Mouse (Mus musculus) liver, adult (tissue): ENCODE data around the gene Zfp110.

Experiments used
- GATA4 ChIP-seq: IDR thresholded peaks from 2 replicates; pipeline ENCODE4 v1.6.1; 2014; ENCODE audit warnings: mild to moderate bottlenecking, low read length; ENCODE audit not compliant: insufficient replicate concordance

Gene Zfp110

DNA sequence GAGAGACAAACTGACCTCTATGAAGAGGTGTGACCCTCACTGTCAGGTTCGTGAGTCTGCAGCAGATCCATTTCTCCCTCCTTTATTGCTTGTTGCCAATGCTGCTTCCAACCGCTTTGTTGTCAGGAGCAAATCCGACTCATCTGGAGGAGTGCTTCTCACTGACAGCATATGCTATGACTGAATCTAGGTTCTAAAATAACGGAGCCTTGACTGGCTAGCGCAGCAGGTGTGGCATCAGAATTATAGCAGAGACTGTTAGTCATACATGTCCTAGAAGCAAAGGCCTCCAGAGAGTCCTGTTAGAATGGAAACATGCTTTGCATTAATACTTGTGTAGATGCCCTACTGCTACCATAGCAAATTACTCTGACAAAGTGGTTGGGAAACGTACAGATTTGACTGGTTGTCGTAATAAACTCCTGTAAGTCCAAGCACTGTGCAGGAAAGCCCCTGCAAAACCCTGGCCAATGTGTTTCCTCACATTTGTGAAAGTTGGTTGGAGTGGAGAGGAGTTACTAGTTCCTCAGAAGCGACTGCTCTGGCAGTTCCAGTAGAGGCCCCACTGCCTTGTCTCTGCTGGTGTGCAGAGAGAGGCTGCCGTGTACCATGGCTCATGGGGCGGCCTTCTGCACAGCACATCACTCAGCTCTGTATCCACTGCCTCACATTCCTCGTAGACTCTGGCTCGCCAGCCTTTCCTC, 52.2 kb downstream of the Zfp110 start:
- TF ChIP-seq GATA4 = no peak

DNA sequence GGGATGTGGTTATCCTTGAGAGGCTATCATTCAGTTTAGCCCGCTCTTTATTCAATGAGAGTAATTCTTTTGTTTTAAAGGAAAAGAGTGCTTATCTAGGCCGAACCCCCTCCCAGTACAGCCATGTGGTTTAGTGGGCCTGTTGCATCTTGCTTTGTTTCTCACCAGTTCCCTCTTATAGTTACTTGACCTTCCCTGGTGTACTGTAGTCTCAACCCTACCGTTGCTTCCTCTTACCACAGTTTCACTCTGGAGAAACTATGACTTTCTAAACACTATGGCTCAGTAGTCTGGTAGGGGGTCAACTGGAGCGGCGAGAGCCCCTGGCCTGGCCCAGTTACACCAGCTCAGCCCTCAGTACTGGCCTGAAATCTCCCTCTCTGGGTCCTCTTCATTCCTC, 53.0 kb downstream of the Zfp110 start:
- TF ChIP-seq GATA4 = no peak

DNA sequence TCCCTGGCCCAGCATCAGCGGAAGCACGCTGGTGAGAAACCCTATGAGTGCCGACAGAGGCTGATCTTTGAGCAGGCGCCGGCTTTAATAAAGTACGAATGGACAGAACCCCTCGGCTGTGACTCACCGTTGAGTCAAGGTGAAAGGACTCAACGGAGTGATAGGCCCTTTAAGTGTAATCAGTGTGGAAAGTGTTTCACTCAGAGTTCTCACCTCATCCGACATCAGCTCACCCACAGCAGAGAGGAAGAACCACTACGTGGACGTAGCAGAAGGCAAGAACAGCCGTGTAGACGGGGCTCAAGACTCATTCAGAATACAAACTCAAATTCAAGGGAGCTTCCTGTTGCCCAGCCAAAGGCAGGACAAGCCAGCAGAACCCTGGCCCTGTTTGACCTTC, 56.4 kb downstream of the Zfp110 start:
- no peak for TF ChIP-seq GATA4

DNA sequence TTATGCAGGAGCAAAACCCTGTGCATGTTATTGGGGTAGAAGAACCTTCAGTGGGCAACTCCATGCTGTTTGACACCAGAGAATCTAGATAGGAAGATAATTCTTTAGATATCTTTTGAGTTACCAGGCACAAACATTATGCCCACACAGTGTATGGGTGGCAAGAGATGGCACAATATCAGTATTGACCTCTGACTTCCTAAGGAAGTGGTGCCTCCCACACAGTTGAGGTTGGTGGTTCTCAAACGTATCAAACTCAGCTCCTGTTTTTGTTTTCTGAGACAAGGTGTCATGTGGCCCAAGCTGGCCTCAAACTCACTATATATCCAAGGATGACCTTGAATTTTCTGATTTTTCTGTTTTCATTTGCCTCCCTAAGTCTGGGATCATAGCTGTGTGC, 56.8 kb downstream of the Zfp110 start:
- TF ChIP-seq GATA4 = no peak

DNA sequence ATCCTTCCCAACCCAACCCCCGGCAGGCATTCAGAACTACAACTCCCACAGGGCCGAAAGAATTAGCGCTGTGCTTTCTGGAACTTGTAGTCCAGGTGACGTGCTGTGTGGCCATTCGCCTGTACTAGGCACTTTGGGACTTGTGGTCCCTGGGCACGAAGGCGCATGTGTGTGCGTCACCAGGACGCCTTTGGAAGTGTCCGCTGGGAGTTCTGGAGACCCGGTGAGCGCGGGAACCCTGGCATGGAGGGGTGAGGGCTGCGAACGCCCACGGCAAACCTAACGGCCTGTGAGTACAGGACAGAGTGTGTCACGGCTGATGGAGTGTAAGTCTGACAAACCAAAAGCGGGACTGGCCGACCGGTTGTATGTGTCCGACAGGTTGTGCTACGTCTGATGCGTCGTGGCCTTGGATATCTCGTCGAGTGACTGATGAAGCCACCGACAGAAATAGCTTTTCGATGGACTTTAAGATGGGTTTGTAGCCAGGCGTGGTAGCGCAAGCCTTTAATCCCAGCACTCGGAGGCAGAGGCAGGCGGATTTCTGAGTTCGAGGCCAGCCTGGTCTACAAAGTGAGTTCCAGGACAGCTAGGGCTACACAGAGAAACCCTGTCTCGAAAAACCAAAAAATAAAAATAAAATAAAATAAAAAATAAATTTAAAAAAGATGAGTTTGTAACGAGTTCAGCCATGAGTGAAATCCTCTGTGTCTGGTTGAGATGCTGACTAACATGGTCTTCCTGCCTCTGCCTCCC, 63.3 kb downstream of the Zfp110 start, which contains the start of gene Zscan22:
Zscan22 (plus strand) TSS at position 161 of the 756 bp plus-strand sequence.
- TF ChIP-seq GATA4 = no peak
